13 mouse cellular contexts compared by ENCODE assay signal in genomic region chr19:41999688-42000283, GRCm38 (mm10). TPM values are rescaled to one million over a fixed set of nuclear protein-coding genes. Genes with fewer than 3 reads are reported as not detected.
DNase-seq lines count a peak whose midpoint lies in the region; ATAC-seq and TF ChIP-seq lines count a peak whose summit lies in the region.
"Had no signal": no experiment of that assay in that cellular context is flagged by ENCODE, and none has a peak within 500 bp of the region (broad histone marks: within the 10 kb centered on the region; RNA-seq: fewer than 3 reads in every experiment).

No protein-coding gene starts in this region.

- 80% methylated on average over 4 of the region's 4 CpGs for WGBS in kidney, postnatal 0 days
- 87% methylated on average over 4 of the region's 4 CpGs for WGBS in midbrain, embryonic 13.5 days

- no peak overlapping the region for H3K4me3 ChIP-seq in kidney, postnatal 0 days (replicated peaks; ENCODE audit: low read depth, low read length)
- H3K4me3 ChIP-seq in brown adipose tissue, adult 24 weeks (ENCODE audit: insufficient read depth, low read depth, low read length), result no peak overlapping the region
- H3K4me3 ChIP-seq in midbrain, embryonic 13.5 days (replicated peaks), result no peak overlapping the region
- H3K4me3 ChIP-seq: megakaryocyte, embryonic 14.5 days had no signal

- DNase-seq in kidney, postnatal 0 days (ENCODE audit: low spot score), result no peak
- no peak for DNase-seq in kidney, postnatal 14 days
- no peak for DNase-seq in cerebellum, adult 11 months
- DNase-seq: adrenal gland, postnatal 10 days; cerebellum, adult 9-11 months; spleen, adult 18-20 months had no signal

- no peak overlapping the region for H3K9ac ChIP-seq in kidney, postnatal 0 days (ENCODE audit: low read depth, low read length)
- H3K9ac ChIP-seq in midbrain, embryonic 13.5 days (replicated peaks), result no peak overlapping the region

- no peaks in the 10 kb centered on the region for H3K9me3 ChIP-seq in kidney, postnatal 0 days (replicated peaks; ENCODE audit: low read length)
- no peaks in the 10 kb centered on the region for H3K9me3 ChIP-seq in midbrain, embryonic 13.5 days
- H3K9me3 ChIP-seq: G1E; megakaryocyte, embryonic 14.5 days had no signal

- ATAC-seq in kidney, postnatal 0 days (replicated peaks; ENCODE audit: low FRiP score, low read depth), result no peak
- ATAC-seq in granulocyte monocyte progenitor cell, adult 5-6 weeks (replicated peaks; ENCODE audit: poor library complexity, severe bottlenecking), result peak; percentile 72
- peak; percentile 72 for ATAC-seq in megakaryocyte, adult 5-6 weeks (ENCODE audit: poor library complexity, severe bottlenecking)
- ATAC-seq in midbrain, embryonic 13.5 days, result no peak
- ATAC-seq: inflammation-experienced regulatory T-cells, adult 6 months had no signal

- H3K27me3 ChIP-seq in kidney, postnatal 0 days (ENCODE audit: insufficient read depth, low read length), result no peaks in the 10 kb centered on the region
- H3K27me3 ChIP-seq in midbrain, embryonic 13.5 days, result no peaks in the 10 kb centered on the region

- no peak for TF ChIP-seq CTCF in kidney, postnatal 0 days (IDR thresholded peaks at IDR 0.05; ENCODE audit: low read depth)

- H3K27ac ChIP-seq in kidney, postnatal 0 days, result peak overlapping the region; percentile 47
- H3K27ac ChIP-seq in brown adipose tissue, adult 24 weeks (replicated peaks; ENCODE audit: low read depth, low read length), result peak overlapping the region; percentile 75
- no peak overlapping the region for H3K27ac ChIP-seq in midbrain, embryonic 13.5 days

- H3K4me2 ChIP-seq in kidney, postnatal 0 days (ENCODE audit: low read length), result no peak overlapping the region
- no peak overlapping the region for H3K4me2 ChIP-seq in midbrain, embryonic 13.5 days (replicated peaks)

- peaks cover 28% of the 10 kb centered on the region for H3K4me1 ChIP-seq in kidney, postnatal 0 days (replicated peaks; ENCODE audit: insufficient read depth, low read length)
- peaks cover 30% of the 10 kb centered on the region for H3K4me1 ChIP-seq in brown adipose tissue, adult 24 weeks (ENCODE audit: control insufficient read depth, insufficient read depth, insufficient read length, low read length)
- H3K4me1 ChIP-seq in midbrain, embryonic 13.5 days (replicated peaks), result 0 out of 2 replicates have a peak, but pooled peaks cover 7% of the 10 kb centered on the region

- no peaks in the 10 kb centered on the region for H3K36me3 ChIP-seq in kidney, postnatal 0 days (ENCODE audit: insufficient read depth, low read length)
- no peaks in the 10 kb centered on the region for H3K36me3 ChIP-seq in midbrain, embryonic 13.5 days
- H3K36me3 ChIP-seq: G1E had no signal

RNA-seq across cellular contexts. Expression of gene Ubtd1, which starts 18.2 kb away (rescaled TPM):
- 31.8 and 36.6 TPM in 2 replicates for polyA plus RNA-seq in kidney, postnatal 0 days (2015; fragmentation: Nextera tagmentation; extraction: Ambion mirVana)
- polyA plus RNA-seq in brown adipose tissue, adult 24 weeks (2012; ENCODE audit: insufficient read depth, insufficient read length, missing spikeins), result 8.4 and 9.0 TPM in 2 replicates
- total RNA-seq in granulocyte monocyte progenitor cell, adult 5-6 weeks (2014; fragmentation: Nextera tagmentation), result 25.4 and 38.5 TPM in 2 replicates
- total RNA-seq in granulocyte monocyte progenitor cell, adult 5-6 weeks (2017), result 6.4 and 9.5 TPM in 2 replicates
- 15.1 and 17.0 TPM in 2 replicates for total RNA-seq in megakaryocyte, adult 5-6 weeks (2015)
- 11.9 and 12.2 TPM in 2 replicates for total RNA-seq in megakaryocyte, adult 5-6 weeks (2017)
- 6.4 and 7.3 TPM in 2 replicates for polyA plus RNA-seq in midbrain, embryonic 13.5 days (2015; fragmentation: Nextera tagmentation; extraction: Ambion mirVana)

RNA-seq across cellular contexts. Expression of gene Mms19, which starts 18.8 kb away (rescaled TPM):
- 23.3 and 26.1 TPM in 2 replicates for polyA plus RNA-seq in kidney, postnatal 0 days (2015; fragmentation: Nextera tagmentation; extraction: Ambion mirVana)
- 8.6 and 9.6 TPM in 2 replicates for polyA plus RNA-seq in brown adipose tissue, adult 24 weeks (2012; ENCODE audit: insufficient read depth, insufficient read length, missing spikeins)
- 56.9 and 59.4 TPM in 2 replicates for total RNA-seq in granulocyte monocyte progenitor cell, adult 5-6 weeks (2014; fragmentation: Nextera tagmentation)
- total RNA-seq in granulocyte monocyte progenitor cell, adult 5-6 weeks (2017), result 36.2 and 37.4 TPM in 2 replicates
- total RNA-seq in megakaryocyte, adult 5-6 weeks (2015), result 18.5 and 24.7 TPM in 2 replicates
- 21.7 and 33.8 TPM in 2 replicates for total RNA-seq in megakaryocyte, adult 5-6 weeks (2017)
- polyA plus RNA-seq in midbrain, embryonic 13.5 days (2015; fragmentation: Nextera tagmentation; extraction: Ambion mirVana), result 32.4 and 34.8 TPM in 2 replicates

RNA-seq across cellular contexts. Expression of gene Ankrd2, which starts 36.0 kb away (rescaled TPM):
- polyA plus RNA-seq in kidney, postnatal 0 days (2015; fragmentation: Nextera tagmentation; extraction: Ambion mirVana), result 0.11 and 0.13 TPM in 2 replicates
- 2.1 and 3.2 TPM in 2 replicates for polyA plus RNA-seq in brown adipose tissue, adult 24 weeks (2012; ENCODE audit: insufficient read depth, insufficient read length, missing spikeins)
- total RNA-seq in granulocyte monocyte progenitor cell, adult 5-6 weeks (2014; fragmentation: Nextera tagmentation), result not detected in 2 replicates
- total RNA-seq in granulocyte monocyte progenitor cell, adult 5-6 weeks (2017), result not detected in 2 replicates
- total RNA-seq in megakaryocyte, adult 5-6 weeks (2015), result not detected in 2 replicates
- total RNA-seq in megakaryocyte, adult 5-6 weeks (2017), result not detected in 2 replicates
- 0.19 and 0.31 TPM in 2 replicates for polyA plus RNA-seq in midbrain, embryonic 13.5 days (2015; fragmentation: Nextera tagmentation; extraction: Ambion mirVana)
- total RNA-seq: G1E had no signal
- polyA plus RNA-seq: G1E; inflammation-experienced regulatory T-cells, adult 6 months had no signal

RNA-seq across cellular contexts. Expression of gene Hoga1, which starts 45.6 kb away (rescaled TPM):
- 97.6 and 110 TPM in 2 replicates for polyA plus RNA-seq in kidney, postnatal 0 days (2015; fragmentation: Nextera tagmentation; extraction: Ambion mirVana)
- polyA plus RNA-seq in brown adipose tissue, adult 24 weeks (2012; ENCODE audit: insufficient read depth, insufficient read length, missing spikeins), result 3.3 and 5.7 TPM in 2 replicates
- not detected in 2 replicates for total RNA-seq in granulocyte monocyte progenitor cell, adult 5-6 weeks (2014; fragmentation: Nextera tagmentation)
- total RNA-seq in granulocyte monocyte progenitor cell, adult 5-6 weeks (2017), result not detected in 2 replicates
- total RNA-seq in megakaryocyte, adult 5-6 weeks (2015), result not detected in 2 replicates
- total RNA-seq in megakaryocyte, adult 5-6 weeks (2017), result 0.20 and 1.2 TPM in 2 replicates
- polyA plus RNA-seq in midbrain, embryonic 13.5 days (2015; fragmentation: Nextera tagmentation; extraction: Ambion mirVana), result 0.58 and 0.89 TPM in 2 replicates
- total RNA-seq: G1E had no signal
- polyA plus RNA-seq: G1E; inflammation-experienced regulatory T-cells, adult 6 months had no signal

RNA-seq across cellular contexts. Expression of gene 4933411K16Rik, which starts 52.3 kb away (rescaled TPM):
- 0.34 and 0.38 TPM in 2 replicates for polyA plus RNA-seq in kidney, postnatal 0 days (2015; fragmentation: Nextera tagmentation; extraction: Ambion mirVana)
- not detected in 2 replicates for polyA plus RNA-seq in brown adipose tissue, adult 24 weeks (2012; ENCODE audit: insufficient read depth, insufficient read length, missing spikeins)
- total RNA-seq in granulocyte monocyte progenitor cell, adult 5-6 weeks (2014; fragmentation: Nextera tagmentation), result not detected in 2 replicates
- total RNA-seq in granulocyte monocyte progenitor cell, adult 5-6 weeks (2017), result not detected in 2 replicates
- not detected in 2 replicates for total RNA-seq in megakaryocyte, adult 5-6 weeks (2015)
- total RNA-seq in megakaryocyte, adult 5-6 weeks (2017), result not detected in 2 replicates
- not detected in 2 replicates for polyA plus RNA-seq in midbrain, embryonic 13.5 days (2015; fragmentation: Nextera tagmentation; extraction: Ambion mirVana)
- total RNA-seq: G1E had no signal
- polyA plus RNA-seq: G1E; inflammation-experienced regulatory T-cells, adult 6 months had no signal

Comparison
In these comparisons a context has a peak if more than half of its experiments do, and no peak if none do; other contexts are left out.
1. ATAC-seq: peak in granulocyte monocyte progenitor cell, adult 5-6 weeks (single experiment) and megakaryocyte, adult 5-6 weeks (single experiment); none in kidney, postnatal 0 days (single experiment) and midbrain, embryonic 13.5 days (single experiment).